Mouse (Mus musculus): ENCODE data around the gene Agr2.

GRCm38 (mm10) chr12:36027171-36027570 is 34.5 kb downstream of the Agr2 start:
- TF ChIP-seq POLR2A (IDR thresholded peaks at IDR 0.05; ENCODE audit: borderline replicate concordance, control insufficient read depth, low read depth, low read length) (no peak), CTCF (IDR thresholded peaks at IDR 0.05; ENCODE audit: control insufficient read depth, insufficient read depth, low read length) (no peak)

Data from bone marrow, adult 2 months (tissue).